Mouse (Mus musculus) olfactory bulb, adult 2 months (tissue): ENCODE data around the gene Tas1r1.

Experiments used
- CTCF ChIP-seq: fragments of 200-500 bp; IDR thresholded peaks from 2 replicates; pipeline ENCODE4 v1.5.1; 2012; ENCODE audit warnings: low read depth, mild to moderate bottlenecking, low read length, moderate library complexity; ENCODE audit not compliant: insufficient read depth
- POLR2A ChIP-seq: fragments of 200-500 bp; IDR thresholded peaks from 2 replicates; pipeline ENCODE4 v1.6.1; 2012; ENCODE audit warnings: mild to moderate bottlenecking, low read depth, low read length, moderate library complexity; ENCODE audit not compliant: insufficient read depth

DNA sequence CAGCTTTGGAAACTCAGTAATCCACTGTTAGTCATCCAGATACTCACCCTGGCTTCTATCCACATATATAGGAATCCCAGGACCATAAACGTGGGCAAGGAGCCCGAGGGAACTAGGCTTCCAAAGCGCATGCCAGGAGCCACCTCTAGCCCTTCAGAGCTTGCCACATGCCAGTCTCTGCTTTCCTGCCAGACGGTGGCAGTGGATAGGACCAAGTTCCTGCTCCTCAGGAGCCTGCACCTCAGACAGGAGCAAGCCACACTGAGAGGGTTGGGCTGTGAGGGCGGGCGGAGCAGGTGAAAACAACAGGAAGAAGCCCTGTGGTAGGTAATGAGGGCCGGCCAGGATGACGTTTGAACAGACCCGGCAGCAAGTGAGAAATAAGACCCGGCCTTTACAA, 52.5 kb downstream of the Tas1r1 start:
- TF ChIP-seq CTCF (no peak), POLR2A (no peak)
